In the genomic region with DNA sequence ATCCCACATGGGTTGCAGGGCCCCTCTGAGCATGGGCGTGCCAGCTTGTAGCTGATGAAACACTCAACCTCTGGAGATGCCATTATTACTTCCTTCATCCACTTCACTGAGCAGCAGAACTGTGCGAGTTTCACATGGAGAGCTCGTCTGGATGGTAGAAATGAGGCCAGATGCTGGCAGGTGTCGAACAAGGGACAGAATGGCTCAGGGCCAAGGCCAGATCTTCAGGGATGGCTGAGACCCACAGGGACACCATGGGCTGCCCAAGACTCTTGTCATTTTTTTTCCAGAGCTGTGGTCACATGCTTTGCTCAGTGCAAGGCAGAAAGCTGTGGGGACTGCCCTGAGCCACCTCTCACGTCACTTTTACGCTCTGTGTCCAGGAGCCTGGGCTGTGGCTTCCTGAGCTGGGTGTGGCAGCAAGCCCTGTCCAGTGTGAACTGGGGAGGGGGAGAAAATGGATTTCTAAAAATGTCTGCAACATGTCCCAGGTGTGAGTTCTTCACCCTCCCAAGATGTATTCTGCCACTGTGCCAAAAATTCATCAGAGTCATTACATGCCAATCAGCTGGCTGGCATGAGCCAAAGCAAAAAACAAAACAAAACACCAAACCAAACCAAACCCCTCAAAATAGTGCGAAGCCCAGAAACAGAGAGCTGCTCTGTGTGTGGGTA, we compare ENCODE assay signal across 32 mouse cellular contexts. TPM values are rescaled to one million over a fixed set of nuclear protein-coding genes. Genes with fewer than 3 reads are reported as not detected.
DNase-seq lines count a peak whose midpoint lies in the region; ATAC-seq and TF ChIP-seq lines count a peak whose summit lies in the region.
"Had no signal": no experiment of that assay in that cellular context is flagged by ENCODE, and none has a peak within 500 bp of the region (broad histone marks: within the 10 kb centered on the region; RNA-seq: fewer than 3 reads in every experiment).

No protein-coding gene starts in this region.

- no peak for ATAC-seq in cerebellum, adult (ENCODE audit: insufficient number of reproducible peaks, low FRiP score, low TSS enrichment)
- ATAC-seq: forebrain, embryonic 14.5 days had no signal

- H3K27ac ChIP-seq in layer of hippocampus, adult 2 months: peak overlapping the region; percentile 85
- H3K27ac ChIP-seq: embryonic facial prominence, embryonic 12.5 days; gastrocnemius, adult 2 months; hindbrain, embryonic 14.5 days; kidney, embryonic 15.5 days; liver, embryonic 14.5 days; macrophage; neural tube, embryonic 15.5 days; stomach, embryonic 15.5 days had no signal

- no peak for TF ChIP-seq CTCF in layer of hippocampus, adult 2 months (conservative IDR thresholded peaks at IDR 0.05)

- no peak overlapping the region for H3K4me3 ChIP-seq in layer of hippocampus, adult 2 months
- H3K4me3 ChIP-seq: embryonic facial prominence, embryonic 12.5 days; gastrocnemius, adult 2 months; kidney, embryonic 15.5 days; neural tube, embryonic 15.5 days; stomach, embryonic 15.5 days had no signal

- DNase-seq in cerebellum, postnatal 14 days: peak; percentile 68
- no peak for DNase-seq in layer of hippocampus, adult 2 months (ENCODE audit: low spot score in 2 of 2)
- no peak for DNase-seq in layer of hippocampus, adult 18-20 months (ENCODE audit: low spot score in 2 of 2)
- peak; percentile 87 for DNase-seq in brain, adult 2 months (ENCODE audit: low read depth, low spot score)
- DNase-seq in natural killer cell, adult 2 months (ENCODE audit: low spot score in 2 of 2): peak; percentile 53 to 79
- DNase-seq: adrenal gland, adult 8-10 months; B cell, adult 2 months; embryo, embryonic 11 days; gastrocnemius, adult 2 months; gastrocnemius, postnatal 36 days; heart, adult 18-20 months; heart, postnatal 36 days; kidney, adult 18-20 months; kidney, postnatal 25 days; liver; lung, adult 2 months; lung, postnatal 10 days; midbrain, embryonic 14.5 days; retina, postnatal 1 day; right cerebral cortex, postnatal 14 days had no signal

RNA-seq across cellular contexts. Expression of a gene that starts 51.7 kb away (rescaled TPM):
- total RNA-seq in layer of hippocampus, adult 2 months (2021): under 1 TPM; 0.20 to 0.72 TPM
- under 1 TPM; 0.48 to 0.77 TPM for total RNA-seq in layer of hippocampus, adult 18-20 months (2021)
- total RNA-seq: adrenal gland, postnatal 4 days; ES-E14; gastrocnemius, adult 2 months; gastrocnemius, postnatal 36 days; heart, adult 18-20 months; heart, postnatal 36 days; monocyte, adult 5-6 weeks had no signal

Comparison
In these comparisons a context has a peak if more than half of its experiments do, and no peak if none do; other contexts are left out.
1. DNase-seq: peak in cerebellum, postnatal 14 days (2 of 2), brain, adult 2 months (single experiment) and natural killer cell, adult 2 months (2 of 2); none in layer of hippocampus, adult 2 months (0 of 2) and layer of hippocampus, adult 18-20 months (0 of 2).